Mouse (Mus musculus) cerebellum, adult 2 months (tissue): Measurements from ENCODE around the gene Cltc.

Experiments
- CTCF ChIP-seq: fragments of 200-500 bp; IDR thresholded peaks from 2 replicates; pipeline ENCODE4 v1.5.1; 2011; ENCODE audit warnings: low read depth, mild to moderate bottlenecking, control low read depth, low read length, moderate library complexity, borderline replicate concordance; ENCODE audit not compliant: insufficient read depth
- POLR2A ChIP-seq: fragments of 200-500 bp; IDR thresholded peaks from 2 replicates; pipeline ENCODE4 v1.6.1; 2011; ENCODE audit warnings: low read length, control low read depth, borderline replicate concordance; ENCODE audit not compliant: insufficient read depth

GRCm38 (mm10) chr11:86672772-86673171 is 84.6 kb downstream of the Cltc start:
- TF ChIP-seq CTCF (no peak), POLR2A (no peak)
